Mouse (Mus musculus) spleen, adult 18-20 months (tissue): ENCODE results near the gene Brinp3.

Experiments
- DNase-seq, 2 experiments: peaks; one replicate each; pipeline ENCODE4 v3.0.0; 2022; ENCODE audit warnings: mixed read lengths in 2 of 2

Gene Brinp3

GRCm38 (mm10) chr1:146799986-146800553 is 305.5 kb downstream of the Brinp3 start:
- no peak for DNase-seq

GRCm38 (mm10) chr1:146801821-146802220 is 307.3 kb downstream of the Brinp3 start:
- no peak for DNase-seq

- no peak for DNase-seq
These were observed 313.2 kb downstream of the Brinp3 start for GRCm38 (mm10) chr1:146807765-146808164.

- no peak for DNase-seq
These were observed 339.3 kb downstream of the Brinp3 start for GRCm38 (mm10) chr1:146833888-146834287.

GRCm38 (mm10) chr1:146844087-146844486 is 349.5 kb downstream of the Brinp3 start:
- no peak for DNase-seq

GRCm38 (mm10) chr1:146848892-146849291 is 354.3 kb downstream of the Brinp3 start:
- DNase-seq, result no peak

GRCm38 (mm10) chr1:146850147-146850546 is 355.6 kb downstream of the Brinp3 start:
- no peak for DNase-seq

GRCm38 (mm10) chr1:146898636-146899035 is 404.1 kb downstream of the Brinp3 start:
- DNase-seq, result no peak

GRCm38 (mm10) chr1:146901691-146902090 is 407.1 kb downstream of the Brinp3 start:
- DNase-seq, result no peak

GRCm38 (mm10) chr1:146939463-146940389 is 445.2 kb downstream of the Brinp3 start:
- no peak for DNase-seq
